Mouse (Mus musculus) small intestine, adult 2 months (tissue): Measurements from ENCODE around the gene Vldlr.

Source experiments
- CTCF ChIP-seq: fragments of 200-500 bp; IDR thresholded peaks from 2 replicates; pipeline ENCODE4 v1.5.1; 2012; ENCODE audit warnings: low read depth, mild to moderate bottlenecking, control low read depth, inconsistent platforms, low read length, moderate library complexity, mixed read lengths; ENCODE audit not compliant: insufficient replicate concordance, insufficient read length; ENCODE audit errors: extremely low read depth
- POLR2A ChIP-seq: fragments of 200-500 bp; IDR thresholded peaks from 2 replicates; pipeline ENCODE4 v1.6.1; 2012; ENCODE audit warnings: low read depth, mild to moderate bottlenecking, control low read depth, inconsistent platforms, low read length, moderate library complexity

DNA sequence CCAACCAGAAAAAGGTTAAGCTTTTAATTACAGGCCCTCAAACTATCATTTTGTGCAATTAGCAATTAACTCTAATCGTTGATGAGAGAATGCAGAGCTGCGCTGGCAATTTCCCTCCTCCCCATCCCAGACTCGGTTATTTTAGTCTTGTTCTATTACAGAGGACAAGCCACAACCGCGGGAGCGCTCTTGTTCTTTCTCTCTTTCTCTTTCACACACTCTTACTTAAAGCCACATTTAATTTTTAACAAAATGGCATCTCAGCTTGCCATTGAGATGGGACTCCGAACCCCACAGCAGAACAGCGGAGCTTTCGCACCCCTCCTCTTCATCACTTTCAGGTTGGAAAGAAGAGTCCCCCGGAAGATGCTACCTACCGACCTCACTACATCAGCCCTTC is at the start of gene Vldlr:
- no peak for TF ChIP-seq POLR2A
- TF ChIP-seq CTCF = no peak
